Mouse (Mus musculus) lung, postnatal 0 days (tissue): ENCODE data around the gene Rab21.
A peak's percentile ranks its signal among the peaks of the same experiment; 100 is the strongest.

Experiments used
- CTCF ChIP-seq: IDR thresholded peaks from 2 replicates; pipeline ENCODE4 v1.5.1; 2016; ENCODE audit warnings: antibody characterized with exemption, mild to moderate bottlenecking
- EP300 ChIP-seq: IDR thresholded peaks from 2 replicates; pipeline ENCODE4 v1.6.1; 2016; ENCODE audit warnings: antibody characterized with exemption, mild to moderate bottlenecking, control low read depth

GRCm38 (mm10) chr10:115323295-115323694 lies 7.9 kb upstream of the Rab21 start:
- TF ChIP-seq EP300 (no peak), CTCF (peak; percentile 84)
